Mouse (Mus musculus): Measurements from ENCODE around the gene Dlx1.

DNA sequence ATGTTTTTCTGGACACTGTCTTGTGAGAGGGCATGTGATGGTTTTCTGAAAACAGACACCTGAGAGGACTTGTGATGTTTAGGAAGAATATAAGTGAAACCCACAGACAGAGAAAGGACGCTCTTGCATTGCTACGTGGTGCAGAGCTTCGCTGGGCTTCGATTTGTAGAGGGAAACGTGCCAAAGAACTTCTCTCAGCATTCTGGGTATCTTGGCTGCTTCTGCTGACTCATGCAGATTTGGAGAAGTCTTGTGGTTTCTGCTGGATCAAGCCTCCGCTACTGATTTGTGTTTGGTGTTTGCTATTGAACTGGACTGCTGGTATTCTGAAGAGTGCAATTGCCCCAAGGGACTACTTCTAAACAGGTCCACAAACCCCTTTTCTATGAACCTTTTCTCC, 46.1 kb upstream of the Dlx1 start:
- TF ChIP-seq POLR2A (IDR thresholded peaks at IDR 0.05; ENCODE audit: low read depth, low read length) (no peak), CTCF (IDR thresholded peaks at IDR 0.05; ENCODE audit: extremely low read depth, insufficient read depth, insufficient read length, insufficient replicate concordance) (no peak)

Data from spleen, adult 2 months (tissue).